Mouse (Mus musculus) CD4-positive naive resting alpha-beta T cell, adult 76 days (primary cell): ENCODE results near the gene Dvl2. TPM values are rescaled to one million over a fixed set of nuclear protein-coding genes. Genes with fewer than 3 reads are reported as not detected.

Experiments used
- total RNA-seq: library from RNA; stranded (reverse); gene quantifications from one replicate; pipeline ENCODE4 v1.2.4, GENCODE M21; 2023

Gene Dvl2
- 26.9 TPM for total RNA-seq

GRCm38 (mm10) chr11:70000396-70000898 lies at the start of gene Dvl2:
Gene Dvl2 (plus strand): TSS chr11:70000595.

GRCm38 (mm10) chr11:69964650-69965270 lies 35.6 kb upstream of the Dvl2 start, which contains the start of gene Cldn7:
Gene Cldn7 (plus strand): TSS chr11:69964779.

GRCm38 (mm10) chr11:69981141-69981762 lies 19.1 kb upstream of the Dvl2 start, which contains the start of gene Ctdnep1:
Gene Ctdnep1 (plus strand): TSS chr11:69981156.

GRCm38 (mm10) chr11:69982225-69982624 lies 18.2 kb upstream of the Dvl2 start, which contains the start of gene Elp5:
Gene Elp5 (minus strand): TSS chr11:69982517.

GRCm38 (mm10) chr11:69990850-69991691 lies 9.3 kb upstream of the Dvl2 start, which contains the start of gene Gabarap:
Gene Gabarap (plus strand): TSS chr11:69991143.

GRCm38 (mm10) chr11:69995391-69995960 lies 4.9 kb upstream of the Dvl2 start, which contains the start of gene Phf23:
Gene Phf23 (plus strand): TSS chr11:69995777.

GRCm38 (mm10) chr11:70014880-70015558 lies 14.6 kb downstream of the Dvl2 start, which contains the start of gene Acadvl:
Gene Acadvl (minus strand): TSS chr11:70015411.

GRCm38 (mm10) chr11:70016669-70017068 lies 16.3 kb downstream of the Dvl2 start, which contains the start of gene Dlg4:
Gene Dlg4 (plus strand): TSS chr11:70016942.

GRCm38 (mm10) chr11:70053898-70054570 lies 53.6 kb downstream of the Dvl2 start, which contains the start of gene Asgr1:
Gene Asgr1 (plus strand): TSS chr11:70054085.

Other genes with a start within 250 kb of the Dvl2 start
- 169 TPM for gene Polr2a, start 242.0 kb upstream of the Dvl2 start, total RNA-seq
- gene Slc35g3, start 238.6 kb upstream of the Dvl2 start, total RNA-seq: not detected
- gene Zbtb4, start 234.7 kb upstream of the Dvl2 start, total RNA-seq: 52.5 TPM
- 1.9 TPM for gene Chrnb1, start 204.7 kb upstream of the Dvl2 start, total RNA-seq
- not detected for gene Fgf11, start 198.7 kb upstream of the Dvl2 start, total RNA-seq
- not detected for gene Tmem102, start 195.0 kb upstream of the Dvl2 start, total RNA-seq
- gene Gm39566, start 185.3 kb upstream of the Dvl2 start, total RNA-seq: not detected
- gene Spem2, start 182.1 kb upstream of the Dvl2 start, total RNA-seq: not detected
- not detected for gene Spem1, start 178.4 kb upstream of the Dvl2 start, total RNA-seq
- gene Nlgn2, start 162.8 kb upstream of the Dvl2 start, total RNA-seq: 2.8 TPM
- 14.5 TPM for gene Tmem256, start 162.1 kb upstream of the Dvl2 start, total RNA-seq
- gene Plscr3, start 154.2 kb upstream of the Dvl2 start, total RNA-seq: 10.6 TPM
- gene Tnk1, start 141.9 kb upstream of the Dvl2 start, total RNA-seq: not detected
- not detected for gene Tmem95, start 122.6 kb upstream of the Dvl2 start, total RNA-seq
- gene Kctd11, start 119.2 kb upstream of the Dvl2 start, total RNA-seq: 1.00 TPM
- gene Acap1, start 105.1 kb upstream of the Dvl2 start, total RNA-seq: 384 TPM
- gene 2810408A11Rik, start 99.6 kb upstream of the Dvl2 start, total RNA-seq: 1.1 TPM
- gene Neurl4, start 99.5 kb upstream of the Dvl2 start, total RNA-seq: 46.9 TPM
- gene Gps2, start 86.7 kb upstream of the Dvl2 start, total RNA-seq: 146 TPM
- gene Eif5a, start 78.6 kb upstream of the Dvl2 start, total RNA-seq: 275 TPM
- gene Ybx2, start 64.8 kb upstream of the Dvl2 start, total RNA-seq: not detected
- gene Slc2a4, start 52.4 kb upstream of the Dvl2 start, total RNA-seq: 0.62 TPM
- not detected for gene Cldn7, start 35.8 kb upstream of the Dvl2 start, total RNA-seq
- gene Ctdnep1, start 19.4 kb upstream of the Dvl2 start, total RNA-seq: 69.6 TPM
- 35.0 TPM for gene Elp5, start 18.1 kb upstream of the Dvl2 start, total RNA-seq
- gene Gabarap, start 9.5 kb upstream of the Dvl2 start, total RNA-seq: 187 TPM
- 50.0 TPM for gene Phf23, start 4.8 kb upstream of the Dvl2 start, total RNA-seq
- 57.5 TPM for gene Acadvl, start 14.8 kb downstream of the Dvl2 start, total RNA-seq
- 38.6 TPM for gene Dlg4, start 16.3 kb downstream of the Dvl2 start, total RNA-seq
- not detected for gene Asgr1, start 53.5 kb downstream of the Dvl2 start, total RNA-seq
- gene Asgr2, start 92.0 kb downstream of the Dvl2 start, total RNA-seq: not detected
- gene Mgl2, start 129.7 kb downstream of the Dvl2 start, total RNA-seq: not detected
- 1.5 TPM for gene Clec10a, start 155.6 kb downstream of the Dvl2 start, total RNA-seq
- gene Slc16a11, start 212.2 kb downstream of the Dvl2 start, total RNA-seq: not detected
- gene Slc16a13, start 220.5 kb downstream of the Dvl2 start, total RNA-seq: 1.8 TPM
- 0.21 TPM for gene Bcl6b, start 229.2 kb downstream of the Dvl2 start, total RNA-seq
- gene 0610010K14Rik, start 237.3 kb downstream of the Dvl2 start, total RNA-seq: 70.8 TPM
- 2.5 TPM for gene Gm21988, start 239.2 kb downstream of the Dvl2 start, total RNA-seq
- 62.8 TPM for gene Rnasek, start 239.2 kb downstream of the Dvl2 start, total RNA-seq